Mouse (Mus musculus): ENCODE data around the gene 9130213A22Rik.
A peak's percentile ranks its signal among the peaks of the same experiment; 100 is the strongest.

The 9130213A22Rik gene

DNA sequence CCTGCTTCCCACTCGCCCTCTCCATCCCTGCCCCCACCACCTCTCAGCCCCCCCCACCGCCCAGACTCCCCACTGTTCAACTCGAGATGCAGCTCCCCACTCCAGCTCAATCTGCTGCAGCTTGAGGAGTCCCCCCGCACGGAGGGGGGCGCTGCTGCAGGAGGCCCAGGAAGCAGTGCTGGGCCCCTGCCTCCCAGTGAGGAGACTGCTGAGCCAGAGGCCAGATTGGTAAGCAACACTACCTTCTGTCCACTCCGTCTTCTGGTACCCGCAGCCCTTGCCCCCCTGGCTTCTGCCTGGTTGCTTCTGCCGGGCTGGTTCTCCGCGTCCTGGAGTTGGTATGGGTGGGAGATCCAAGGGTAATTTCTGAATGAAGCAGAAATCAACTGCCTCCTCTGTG is 15.5 kb downstream of the 9130213A22Rik start:
- DNase-seq (ENCODE audit: low spot score): no peak

DNA sequence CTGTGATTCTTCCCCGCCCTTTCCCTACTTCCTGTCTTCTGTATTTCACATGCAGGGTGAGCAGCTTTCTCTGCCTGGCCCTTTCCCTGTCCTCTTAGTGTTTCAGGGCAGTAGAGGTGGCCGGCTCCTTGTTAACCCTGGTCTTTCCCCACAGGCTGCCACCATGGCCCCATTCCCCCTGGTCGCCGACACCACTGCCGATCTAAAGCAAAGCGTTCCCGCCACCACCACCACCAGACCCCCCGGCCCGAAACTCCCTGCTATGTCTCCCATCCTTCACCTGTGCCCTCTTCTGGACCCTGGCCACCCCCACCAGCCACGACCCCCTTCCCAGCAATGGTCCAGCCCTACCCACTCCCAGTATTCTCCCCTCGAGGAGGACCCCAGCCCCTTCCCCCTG is 16.1 kb downstream of the 9130213A22Rik start:
- DNase-seq (ENCODE audit: low spot score): no peak

DNA sequence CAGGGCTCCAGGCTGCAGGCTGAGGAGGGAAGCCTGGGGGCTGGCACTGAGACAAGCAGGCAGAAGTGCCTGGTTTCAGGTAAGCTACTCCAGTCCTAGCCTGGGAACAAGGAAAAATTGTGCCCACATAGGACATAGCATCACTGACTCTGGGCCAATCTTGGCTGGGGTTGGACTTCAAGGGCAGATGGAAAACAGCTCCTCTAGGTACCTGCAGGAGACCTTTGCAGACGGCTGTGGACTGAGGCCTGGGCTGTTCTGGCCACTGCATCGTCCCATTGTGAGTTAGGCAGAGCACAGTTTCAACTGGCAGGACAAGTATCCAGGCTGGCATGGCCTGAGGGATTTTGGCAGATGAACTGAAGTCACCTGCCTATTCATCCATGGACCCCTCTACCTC is 16.6 kb downstream of the 9130213A22Rik start:
- DNase-seq (ENCODE audit: low spot score): no peak

DNA sequence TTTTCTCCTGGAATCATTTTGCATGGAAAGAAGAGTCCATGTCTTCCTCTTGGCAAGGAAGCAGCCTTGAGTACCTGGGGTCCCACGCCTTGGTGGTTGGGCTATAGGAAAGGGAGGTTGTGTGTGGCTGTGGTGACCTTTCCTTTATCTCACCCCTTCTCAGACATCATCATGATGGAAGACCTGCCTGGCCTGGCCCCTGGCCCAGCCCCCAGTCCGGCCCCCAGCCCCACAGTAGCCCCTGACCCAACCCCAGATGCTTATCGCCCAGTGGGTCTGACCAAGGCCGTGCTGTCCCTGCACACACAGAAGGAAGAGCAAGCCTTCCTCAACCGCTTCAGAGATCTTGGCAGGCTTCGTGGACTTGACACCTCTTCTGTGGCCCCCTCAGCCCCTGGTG is 17.2 kb downstream of the 9130213A22Rik start:
- DNase-seq (ENCODE audit: low spot score): no peak

DNA sequence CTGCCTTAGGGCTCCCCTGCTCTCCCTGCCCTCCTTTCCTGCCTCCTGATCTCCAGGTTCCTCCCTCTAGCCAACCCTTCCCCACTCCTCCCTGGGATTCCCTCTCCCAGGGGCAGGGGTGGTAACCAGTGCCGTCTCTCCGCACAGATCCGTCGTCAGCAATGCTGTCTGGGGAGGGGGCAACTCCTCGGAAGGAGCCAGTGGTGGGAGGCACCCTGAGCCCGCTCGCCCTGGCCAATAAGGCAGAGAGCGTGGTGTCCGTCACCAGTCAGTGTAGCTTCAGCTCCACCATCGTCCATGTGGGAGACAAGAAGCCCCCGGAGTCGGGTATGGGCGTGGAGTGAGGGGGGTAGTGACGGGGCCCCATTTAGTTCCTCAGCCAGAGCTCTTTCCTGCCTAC is 17.9 kb downstream of the 9130213A22Rik start:
- no peak for DNase-seq (ENCODE audit: low spot score)

DNA sequence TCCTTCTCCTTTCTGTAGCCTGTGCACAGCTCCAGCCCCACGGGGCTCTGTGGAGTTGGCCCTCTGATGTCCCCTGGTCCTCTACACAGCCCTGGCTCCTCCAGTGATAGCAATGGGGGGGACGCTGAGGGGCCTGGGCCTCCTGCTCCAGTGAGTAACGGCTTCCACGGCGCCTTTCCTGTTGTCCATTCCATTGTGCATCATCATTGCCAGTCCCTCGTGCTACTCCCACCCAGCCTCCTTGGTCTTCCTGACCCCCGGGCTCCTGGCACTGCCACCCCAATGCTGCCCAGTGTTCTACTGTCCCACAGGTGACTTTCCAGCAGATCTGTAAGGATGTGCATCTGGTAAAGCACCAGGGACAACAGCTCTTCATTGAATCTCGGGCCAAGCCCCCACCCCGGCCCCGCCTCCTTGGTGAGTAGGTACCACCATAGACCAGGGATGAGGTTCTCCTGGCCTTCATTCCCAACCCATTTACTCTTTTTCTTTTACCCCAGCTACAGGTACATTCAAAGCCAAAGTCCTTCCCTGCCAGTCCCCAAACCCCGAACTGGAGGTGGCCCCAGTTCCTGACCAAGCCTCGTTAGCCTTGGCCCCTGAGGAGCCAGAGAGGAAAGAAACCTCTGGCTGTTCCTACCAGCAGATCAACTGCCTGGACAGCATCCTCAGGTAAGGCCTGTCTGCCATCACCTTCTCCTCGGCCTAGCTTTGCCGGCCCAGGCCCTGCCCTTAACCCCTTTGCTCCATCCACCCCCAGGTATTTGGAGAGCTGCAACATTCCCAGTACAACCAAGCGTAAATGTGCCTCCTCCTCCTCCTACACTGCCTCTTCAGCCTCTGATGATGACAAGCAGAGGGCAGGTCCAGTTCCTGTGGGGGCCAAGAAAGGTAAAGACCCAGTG is 18.6 kb downstream of the 9130213A22Rik start:
- DNase-seq (ENCODE audit: low spot score): no peak

DNA sequence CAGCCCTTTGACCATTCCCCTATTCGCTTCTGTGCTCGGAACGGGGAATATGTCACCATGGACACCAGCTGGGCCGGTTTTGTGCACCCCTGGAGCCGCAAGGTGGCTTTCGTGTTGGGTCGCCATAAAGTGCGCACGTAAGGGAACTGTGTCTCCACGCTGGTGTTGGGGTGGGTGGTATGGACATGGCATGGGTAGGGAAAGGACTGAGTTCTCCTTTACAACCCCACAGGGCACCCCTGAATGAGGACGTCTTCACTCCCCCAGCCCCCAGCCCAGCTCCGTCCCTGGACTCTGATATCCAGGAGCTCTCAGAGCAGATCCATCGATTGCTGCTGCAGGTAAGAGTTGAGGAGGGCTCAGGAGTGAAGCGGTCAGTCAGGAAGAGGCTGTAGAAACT is 19.3 kb downstream of the 9130213A22Rik start:
- DNase-seq (ENCODE audit: low spot score): no peak

DNA sequence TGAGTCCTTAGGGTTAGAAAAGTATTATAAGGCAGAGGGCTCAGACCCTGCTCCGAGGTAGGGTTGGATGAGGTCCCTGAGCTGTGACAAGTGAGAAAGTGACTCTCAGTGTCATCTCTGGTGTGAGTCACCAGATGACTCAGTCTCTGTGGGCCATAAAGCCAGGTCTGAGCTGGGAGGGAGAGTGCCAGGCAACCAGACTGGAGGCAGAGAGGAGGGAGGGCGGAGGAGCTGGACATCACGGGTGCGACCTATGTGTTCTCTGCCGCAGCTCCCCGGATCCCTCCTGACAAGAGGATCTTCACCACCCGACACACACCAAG is 20.0 kb downstream of the 9130213A22Rik start:
- no peak for DNase-seq (ENCODE audit: low spot score)

DNA sequence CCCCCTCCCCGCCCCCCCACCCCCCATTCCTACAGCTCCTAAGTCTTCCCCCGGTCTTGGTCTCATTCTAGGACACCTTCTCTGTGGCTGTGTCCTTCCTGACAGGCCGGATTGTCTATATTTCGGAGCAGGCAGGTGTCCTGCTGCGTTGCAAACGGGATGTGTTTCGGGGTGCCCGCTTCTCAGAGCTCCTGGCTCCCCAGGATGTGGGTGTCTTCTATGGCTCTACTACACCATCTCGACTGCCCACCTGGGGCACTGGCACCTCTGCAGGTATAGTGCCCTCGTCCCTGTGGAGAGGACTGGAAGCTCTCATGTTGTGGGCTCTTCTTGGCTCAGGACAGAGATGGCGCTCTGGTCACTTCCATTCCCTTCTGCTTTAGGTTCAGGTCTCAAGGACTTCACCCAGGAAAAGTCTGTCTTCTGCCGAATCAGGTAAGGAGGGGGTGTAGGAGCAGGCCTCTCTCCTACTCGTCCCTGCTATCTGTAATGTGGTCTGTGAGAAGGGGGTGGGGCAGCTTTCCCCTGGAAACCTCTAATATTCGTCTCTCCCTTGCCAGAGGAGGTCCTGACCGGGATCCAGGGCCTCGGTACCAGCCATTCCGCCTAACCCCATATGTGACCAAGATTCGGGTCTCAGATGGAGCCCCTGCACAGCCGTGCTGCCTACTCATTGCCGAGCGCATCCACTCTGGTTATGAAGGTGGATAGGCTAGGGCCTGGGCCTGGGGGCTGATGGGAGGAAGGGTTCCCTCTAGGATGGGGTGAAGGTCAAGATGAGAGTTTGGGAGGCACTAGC is 20.6 kb downstream of the 9130213A22Rik start:
- DNase-seq (ENCODE audit: low spot score): no peak

DNA sequence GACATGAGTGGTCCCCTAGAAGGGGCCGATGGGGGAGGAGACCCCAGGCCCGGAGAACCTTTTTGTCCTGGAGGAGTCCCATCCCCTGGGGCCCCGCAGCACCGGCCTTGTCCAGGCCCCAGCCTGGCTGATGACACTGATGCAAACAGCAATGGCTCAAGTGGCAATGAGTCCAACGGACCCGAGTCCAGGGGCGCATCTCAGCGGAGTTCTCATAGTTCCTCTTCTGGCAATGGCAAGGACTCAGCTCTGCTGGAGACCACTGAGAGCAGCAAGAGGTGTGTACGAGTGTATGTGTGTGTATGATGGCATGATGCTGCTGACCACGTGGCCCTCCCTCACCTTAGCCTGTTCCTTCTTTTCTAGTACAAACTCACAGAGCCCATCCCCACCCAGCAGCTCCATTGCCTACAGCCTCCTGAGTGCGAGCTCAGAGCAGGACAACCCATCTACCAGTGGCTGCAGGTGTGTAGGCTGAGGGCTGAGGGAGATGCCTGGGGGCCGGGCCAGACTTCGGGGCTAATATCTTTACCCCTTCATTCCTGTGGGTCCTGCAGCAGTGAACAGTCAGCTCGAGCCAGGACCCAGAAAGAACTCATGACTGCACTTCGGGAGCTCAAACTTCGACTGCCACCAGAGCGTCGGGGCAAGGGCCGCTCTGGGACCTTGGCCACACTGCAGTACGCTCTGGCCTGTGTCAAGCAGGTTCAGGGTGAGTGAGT is 21.6 kb downstream of the 9130213A22Rik start:
- DNase-seq (ENCODE audit: low spot score): no peak

DNA sequence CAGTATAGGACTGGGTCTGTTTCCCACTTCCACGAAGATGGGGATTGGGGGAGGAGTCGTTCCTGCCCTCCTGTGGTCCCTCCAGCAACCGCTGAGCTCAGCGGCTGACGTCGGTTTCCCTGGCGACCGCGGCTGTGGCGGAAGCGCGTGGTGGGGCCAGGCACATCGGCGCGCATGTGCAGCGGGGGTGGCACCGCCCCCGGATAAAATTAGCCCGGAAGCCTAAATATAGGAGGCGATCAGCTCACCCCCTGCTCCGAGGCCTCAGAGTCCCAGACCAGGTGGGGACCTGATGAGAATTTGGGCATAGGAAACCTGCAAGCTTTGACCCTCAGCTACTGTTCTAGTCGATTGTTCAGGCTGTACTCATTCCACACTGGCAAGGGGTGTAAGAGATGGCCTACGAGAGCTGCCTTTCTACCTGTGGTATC is 22.5 kb downstream of the 9130213A22Rik start:
- DNase-seq (ENCODE audit: low spot score): peak; percentile 90

DNA sequence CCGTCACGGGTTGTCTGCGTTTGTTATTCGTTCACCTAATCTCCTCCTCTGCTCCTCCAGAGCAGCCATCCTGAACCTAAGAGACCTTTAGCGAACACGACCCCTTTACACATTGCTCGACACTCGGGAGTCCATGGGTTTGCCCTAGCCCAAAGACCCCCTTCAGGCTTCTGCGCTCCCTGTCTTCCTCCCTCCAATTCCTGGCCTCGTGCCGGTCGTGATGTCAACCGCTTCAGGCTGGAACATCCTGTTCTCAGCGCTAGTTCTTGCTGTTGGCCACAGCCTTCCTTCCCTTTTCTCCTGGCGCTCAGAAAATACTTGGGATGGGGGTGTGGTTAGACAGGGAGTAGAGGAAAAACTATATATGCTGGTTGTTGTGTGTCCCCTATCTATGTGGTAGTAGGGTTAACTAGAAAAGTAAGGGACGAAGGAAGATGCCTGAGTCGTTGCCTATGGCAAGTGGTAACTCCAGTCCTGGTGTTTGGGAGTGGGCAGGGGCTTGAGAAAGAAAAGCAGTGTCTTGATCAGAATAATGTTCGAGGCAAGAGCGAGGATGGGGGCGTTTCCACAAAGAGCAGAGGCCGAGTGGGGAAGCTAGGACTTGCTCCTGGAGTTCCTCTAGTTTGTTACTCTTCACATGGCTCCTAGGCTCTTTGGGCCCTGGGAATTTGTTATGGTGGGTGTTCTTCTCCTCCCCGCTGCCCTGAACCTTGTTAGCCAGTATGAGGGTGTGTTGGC is 23.0 kb downstream of the 9130213A22Rik start:
- peak; percentile 72 for DNase-seq (ENCODE audit: low spot score)

DNA sequence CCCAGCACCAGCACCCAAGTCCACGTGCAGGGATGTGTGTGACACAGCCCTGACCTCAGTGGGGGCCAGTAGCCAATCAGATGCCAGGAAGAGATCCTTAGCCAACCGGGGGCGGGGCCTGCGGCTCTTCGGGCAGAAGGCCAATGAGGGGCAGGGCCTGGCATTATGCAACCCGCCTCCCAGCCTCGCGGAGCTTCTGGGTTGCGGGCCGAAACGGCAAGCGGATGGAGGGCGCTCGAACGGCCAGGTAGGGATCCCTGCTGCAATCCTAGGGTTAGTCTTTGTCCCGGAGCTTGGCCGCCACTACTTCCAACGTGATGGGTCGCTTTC is 23.7 kb downstream of the 9130213A22Rik start:
- DNase-seq (ENCODE audit: low spot score): peak; percentile 95

DNA sequence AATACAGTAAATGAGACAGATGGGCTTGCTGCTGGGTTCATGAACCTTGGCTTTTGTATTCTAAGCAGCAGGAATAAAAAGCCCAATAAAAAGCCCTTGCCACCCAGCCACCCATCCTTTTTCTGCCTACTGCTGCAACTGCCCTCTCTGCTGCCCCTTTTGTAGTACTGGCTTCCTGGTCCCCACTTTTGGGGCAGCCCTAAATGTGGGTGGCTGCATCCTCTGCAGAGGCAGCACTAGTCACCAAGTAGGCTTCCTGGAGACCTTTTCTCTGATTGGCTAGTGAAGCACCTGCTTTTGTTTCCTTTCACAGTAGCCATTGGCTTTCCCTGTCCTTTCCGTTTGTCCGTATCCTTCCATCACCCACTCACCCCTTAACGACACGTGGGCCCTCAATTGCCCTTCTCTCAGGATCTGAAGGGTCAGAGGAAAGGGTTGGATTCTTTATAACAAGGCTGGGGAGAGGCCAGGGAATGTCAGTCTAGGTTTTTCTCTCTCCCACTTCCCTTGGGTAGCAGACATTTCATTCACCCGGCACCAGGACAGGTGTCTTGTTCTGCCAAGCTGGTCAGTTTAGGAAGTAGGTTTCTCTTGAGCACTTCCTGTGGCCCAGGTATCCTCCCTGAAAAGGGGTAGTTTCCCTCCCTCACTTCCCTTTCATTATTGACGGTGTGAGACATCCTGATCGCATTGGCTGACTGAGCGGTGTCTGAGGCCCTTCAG is 24.2 kb downstream of the 9130213A22Rik start:
- DNase-seq (ENCODE audit: low spot score): no peak

DNA sequence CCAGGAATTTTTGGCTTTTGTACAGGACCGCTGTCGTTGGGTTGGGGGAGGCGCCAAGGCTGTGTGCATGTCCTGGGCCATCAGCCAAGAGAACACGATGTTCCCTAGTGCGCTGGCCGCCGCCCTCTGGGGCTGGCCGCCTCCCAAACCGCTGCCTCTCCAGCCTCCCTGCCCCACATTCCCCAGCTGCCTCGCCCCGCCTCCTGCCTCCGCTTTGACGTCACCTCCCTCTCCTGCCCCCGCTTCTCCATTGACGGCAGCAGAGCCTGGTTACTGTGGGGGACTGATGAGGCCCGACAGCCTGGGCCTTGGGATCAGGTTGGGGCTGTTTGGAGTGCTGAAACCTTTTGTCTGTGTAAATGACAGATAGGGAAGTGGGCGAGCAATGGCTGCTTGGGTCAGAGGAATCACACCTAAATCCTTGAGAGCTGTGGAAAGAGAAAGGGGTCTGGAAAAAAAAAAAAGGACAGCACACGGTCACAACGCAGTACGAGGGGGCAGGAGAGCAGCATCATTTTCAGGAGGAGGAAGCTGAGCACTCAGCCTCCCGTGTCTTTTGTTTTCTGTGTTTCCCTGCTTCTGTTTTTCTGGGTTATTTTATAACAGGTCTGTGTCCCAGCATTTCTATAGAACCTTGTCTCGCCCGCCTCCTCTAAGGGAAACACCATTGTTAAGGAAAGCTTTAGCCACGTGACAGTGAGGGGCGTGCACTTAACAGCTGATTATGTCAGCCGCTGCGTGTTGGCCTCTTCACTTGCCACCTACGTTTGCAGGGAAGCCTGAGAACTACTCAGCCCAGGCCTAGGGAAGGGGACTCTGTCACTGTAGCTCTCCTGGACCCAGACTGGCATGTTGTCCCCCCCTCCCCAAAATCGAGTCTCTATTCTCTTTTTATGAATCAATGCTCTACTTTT is 25.1 kb downstream of the 9130213A22Rik start:
- peak; percentile 99 for DNase-seq (ENCODE audit: low spot score)

DNA sequence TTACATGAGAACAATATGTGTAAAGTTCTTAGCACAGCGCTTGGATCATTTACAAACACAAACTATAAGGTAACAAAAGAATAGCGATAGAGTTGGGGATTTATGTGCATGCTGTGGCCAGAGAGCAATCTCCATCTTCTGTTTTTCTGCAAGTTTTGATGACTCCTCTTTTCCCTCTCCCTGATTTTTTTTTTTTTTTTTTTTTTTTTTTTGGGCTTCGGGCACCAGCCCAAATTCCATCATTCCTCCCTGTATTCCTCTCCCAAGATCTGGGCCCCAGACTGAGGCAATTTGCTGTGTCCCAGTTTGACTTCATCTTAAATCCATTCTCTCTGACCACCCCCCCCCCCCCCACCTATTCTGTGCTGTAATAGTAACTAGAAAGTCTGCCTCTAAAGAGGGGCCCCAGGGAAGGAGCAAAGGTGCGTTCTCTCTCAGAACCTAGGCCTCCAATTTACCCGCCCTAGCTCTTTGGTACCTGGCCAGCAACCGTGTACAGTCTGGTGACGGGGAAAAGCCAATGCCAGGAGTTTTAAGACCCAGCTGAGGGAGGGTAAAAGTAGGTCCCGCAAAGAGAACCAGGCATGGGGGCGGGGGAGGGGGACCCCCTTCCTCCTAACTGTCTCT is 25.9 kb downstream of the 9130213A22Rik start:
- no peak for DNase-seq (ENCODE audit: low spot score)

DNA sequence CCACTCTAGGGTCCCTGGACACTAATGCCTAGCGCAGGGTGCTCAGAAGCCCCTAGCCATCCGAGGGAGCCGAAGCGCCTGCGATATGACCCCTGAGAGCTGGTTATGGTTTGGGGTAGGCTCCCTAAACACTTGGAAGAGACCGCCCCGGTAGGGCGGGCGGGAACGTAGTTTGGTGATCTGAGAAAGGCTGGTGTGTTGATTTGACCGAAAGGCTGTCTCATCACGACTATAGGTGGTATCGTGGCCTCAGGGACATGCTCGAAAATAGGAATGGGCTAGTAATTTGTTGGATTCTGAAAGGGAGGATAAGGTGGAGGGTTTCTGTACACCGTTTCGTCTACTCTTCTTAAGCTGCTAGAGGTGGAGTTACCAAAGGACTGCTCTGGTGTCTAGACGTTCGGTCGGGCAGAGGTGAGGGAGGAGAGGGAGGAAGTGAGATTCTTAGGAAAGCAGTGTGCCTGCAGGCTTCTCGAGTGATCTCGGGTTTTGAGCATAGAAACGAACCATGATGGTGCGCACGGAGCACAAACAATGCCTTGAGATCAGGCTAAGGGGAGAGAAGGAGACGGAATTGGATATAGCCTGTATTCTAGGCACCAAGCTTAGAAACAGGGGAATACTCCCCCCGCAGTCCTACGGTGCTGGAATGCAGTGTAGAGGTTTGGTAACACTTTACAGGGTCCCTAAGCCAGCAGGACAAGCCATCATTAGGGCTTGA is 26.7 kb downstream of the 9130213A22Rik start:
- DNase-seq (ENCODE audit: low spot score): no peak

DNA sequence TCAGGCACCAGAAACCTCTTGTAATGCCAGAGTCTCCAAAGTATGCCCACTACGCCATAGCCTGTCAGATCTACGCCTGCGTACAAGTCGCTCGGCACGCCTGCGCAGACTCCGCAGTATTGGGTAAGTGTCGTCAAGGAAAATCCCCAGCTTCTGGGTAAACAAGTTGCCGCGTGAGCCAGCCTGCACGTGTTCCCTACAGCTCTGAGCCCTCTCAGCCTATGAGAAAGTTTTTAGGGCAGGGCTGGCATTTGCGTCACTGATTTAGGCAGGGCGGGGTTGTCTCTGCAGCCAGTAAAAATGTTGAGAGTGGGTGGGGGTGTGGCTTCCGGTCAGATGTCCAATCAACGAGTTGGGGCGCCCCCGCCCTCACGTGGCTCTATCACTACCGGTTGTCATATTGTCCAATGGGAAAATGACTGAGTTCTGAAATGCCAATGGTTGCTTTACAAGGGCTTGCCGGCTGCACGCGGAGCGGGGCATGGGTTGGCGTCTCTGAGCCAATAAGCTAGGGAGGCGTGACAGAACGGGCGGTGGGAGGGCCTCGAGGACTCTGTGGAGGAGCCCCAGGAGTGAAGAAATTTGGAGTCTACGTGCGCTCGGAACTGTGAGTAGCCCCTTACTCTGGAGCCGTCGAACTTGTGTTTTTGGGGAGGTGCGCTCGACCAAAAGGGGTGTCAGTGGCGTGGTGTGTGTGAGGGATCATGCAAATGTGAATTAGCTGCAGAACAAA is 27.5 kb downstream of the 9130213A22Rik start, which contains the start of gene Per1:
Gene Per1 (plus strand): TSS at position 521 of the 733 bp plus-strand sequence.
- peak; percentile 97 for DNase-seq (ENCODE audit: low spot score)

Data from ovary, postnatal 36 days (tissue).